Mouse (Mus musculus) CD4-positive, CD25-positive, alpha-beta regulatory T cell, adult 2 months (primary cell): Measurements from ENCODE around the gene Card11.

Source experiments
- DNase-seq: peaks from one replicate; pipeline ENCODE4 v3.0.0-alpha.2; 2012; ENCODE audit warnings: low read depth, low spot score

Card11 gene

GRCm38 (mm10) chr5:141000349-141000748 is at the start of gene Card11:
Gene Card11 (minus strand): TSS chr5:141000582.
- peak; percentile 74 for DNase-seq

DNA sequence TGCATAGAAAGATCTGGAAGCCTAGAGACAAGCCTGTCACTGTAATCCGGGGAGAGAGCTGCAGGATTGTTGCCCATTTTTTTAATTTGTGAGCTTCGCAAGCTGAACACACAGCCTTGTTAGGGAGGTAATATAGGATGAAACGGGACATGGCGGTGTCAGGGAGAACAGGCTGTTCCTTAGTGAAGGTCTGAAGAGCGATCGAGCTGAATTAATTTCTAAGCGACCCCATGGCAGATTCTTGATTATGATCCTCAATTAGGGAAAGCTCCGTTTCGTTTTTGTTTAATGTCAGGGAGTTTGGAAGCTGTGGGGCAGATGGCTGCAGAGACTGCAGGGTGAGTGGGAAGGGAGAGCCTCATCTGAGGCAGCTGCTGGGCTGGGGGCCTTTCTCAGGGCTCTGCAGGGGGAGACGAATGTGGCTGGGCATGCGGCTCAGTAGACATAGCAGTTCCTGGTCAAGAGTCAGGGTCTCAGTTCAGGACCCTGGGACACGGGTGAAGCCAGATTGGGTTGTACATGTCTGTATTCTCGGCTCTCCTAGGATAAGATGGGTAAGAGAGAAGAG is 47.4 kb upstream of the Card11 start:
- DNase-seq = no peak

- DNase-seq = peak; percentile 39
Measured at GRCm38 (mm10) chr5:141044976-141045375, 44.6 kb upstream of the Card11 start.

DNA sequence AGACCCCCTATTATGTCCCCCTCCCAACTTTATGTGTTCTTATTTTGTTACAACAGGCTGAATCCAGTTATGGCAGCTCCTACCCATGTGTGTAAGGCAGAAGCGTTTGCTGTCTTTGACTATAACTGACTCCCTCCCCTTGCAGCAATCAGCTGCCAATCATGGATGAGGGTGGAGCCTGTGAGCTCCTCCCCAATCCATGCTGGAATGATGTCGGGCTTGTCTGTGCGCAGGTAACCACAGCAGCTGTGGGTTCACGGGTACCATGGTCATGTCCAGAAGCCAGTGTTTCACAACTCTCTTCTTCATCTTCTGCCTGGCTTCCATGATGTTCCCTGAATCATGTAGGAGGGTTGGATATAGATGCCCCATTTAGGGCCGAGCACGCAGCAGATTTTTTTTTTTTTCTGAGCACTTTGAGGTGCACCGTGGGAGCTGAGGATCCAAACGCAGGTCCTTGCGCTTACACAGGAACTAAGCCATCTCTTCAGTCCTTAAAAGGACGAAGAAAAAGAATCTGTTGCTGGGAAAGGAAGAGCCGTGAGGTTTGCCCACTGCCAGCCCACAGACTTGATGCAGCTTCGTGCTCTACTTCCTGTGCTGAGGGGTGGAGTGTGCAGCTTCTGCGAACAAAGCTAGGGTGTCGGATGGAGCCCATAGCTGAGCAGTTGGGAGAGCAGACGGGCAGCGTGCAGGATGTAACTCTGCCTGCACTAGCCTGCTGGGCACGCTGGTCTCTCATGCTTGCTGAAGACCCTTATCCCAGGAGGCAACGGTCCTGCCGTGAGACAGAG is 43.5 kb upstream of the Card11 start:
- DNase-seq = peak; percentile 83

GRCm38 (mm10) chr5:141042406-141042805 is 42.0 kb upstream of the Card11 start:
- DNase-seq = no peak

DNA sequence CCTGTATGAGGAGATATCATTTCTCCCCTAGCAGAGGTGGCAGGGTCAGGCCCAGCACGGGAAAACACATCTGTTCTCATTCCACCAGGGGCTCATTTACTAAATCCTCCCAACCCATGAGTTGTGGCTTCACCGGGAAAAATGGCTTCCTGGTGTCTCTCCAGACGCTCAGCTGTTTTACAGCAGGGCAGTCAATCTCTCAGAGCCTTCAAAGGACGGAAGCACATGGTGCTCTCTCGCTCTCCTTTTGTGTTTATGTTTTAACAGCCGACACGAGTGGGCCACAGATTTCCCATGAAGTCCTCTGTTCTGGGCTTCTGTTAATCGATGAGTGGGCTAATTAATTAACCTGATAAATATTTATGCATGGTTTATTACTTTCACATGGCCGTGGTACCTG is 40.5 kb upstream of the Card11 start:
- DNase-seq = no peak

GRCm38 (mm10) chr5:141038342-141038741 is 38.0 kb upstream of the Card11 start:
- no peak for DNase-seq

DNA sequence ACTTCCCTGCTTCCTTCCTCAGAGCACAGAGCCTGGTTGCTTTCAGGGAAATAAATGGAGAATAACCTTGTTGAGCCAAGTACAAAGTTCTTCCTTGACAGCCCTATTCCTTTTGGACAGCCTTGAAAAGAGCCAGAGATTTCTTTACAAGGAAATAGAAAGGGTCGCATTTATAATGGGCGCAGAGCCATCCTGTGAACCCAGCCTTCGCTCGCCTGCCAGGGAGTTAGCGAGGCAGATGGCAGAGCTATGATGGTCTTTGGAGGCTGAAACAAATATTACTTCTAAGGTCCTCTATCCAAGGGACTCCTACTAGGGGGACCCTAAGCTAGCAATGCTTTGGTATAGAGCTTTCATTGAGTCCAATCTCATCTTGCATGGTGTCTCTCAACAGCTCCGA is 35.0 kb upstream of the Card11 start:
- no peak for DNase-seq

GRCm38 (mm10) chr5:141034301-141034700 is 33.9 kb upstream of the Card11 start:
- no peak for DNase-seq

DNA sequence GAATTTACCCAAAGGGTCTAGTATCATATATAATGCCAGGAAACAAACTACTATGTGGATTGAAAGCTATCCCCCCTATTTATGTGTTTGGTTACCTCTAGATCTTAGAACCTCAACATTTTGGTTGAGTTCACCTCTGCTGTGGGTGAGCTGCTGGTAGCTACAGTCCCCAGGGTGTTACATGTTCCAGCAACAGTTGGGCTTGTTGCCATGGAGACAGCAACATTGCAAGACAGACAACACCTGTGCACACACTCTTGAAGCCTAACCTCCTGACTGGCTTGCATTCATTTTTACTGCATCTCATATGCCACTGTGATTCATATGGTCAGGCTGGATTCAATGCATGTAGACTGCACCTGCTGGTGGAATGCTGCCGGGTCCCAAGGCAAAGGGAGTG is 32.6 kb upstream of the Card11 start:
- peak; percentile 33 for DNase-seq

GRCm38 (mm10) chr5:141029364-141029763 is 29.0 kb upstream of the Card11 start:
- DNase-seq = no peak

DNA sequence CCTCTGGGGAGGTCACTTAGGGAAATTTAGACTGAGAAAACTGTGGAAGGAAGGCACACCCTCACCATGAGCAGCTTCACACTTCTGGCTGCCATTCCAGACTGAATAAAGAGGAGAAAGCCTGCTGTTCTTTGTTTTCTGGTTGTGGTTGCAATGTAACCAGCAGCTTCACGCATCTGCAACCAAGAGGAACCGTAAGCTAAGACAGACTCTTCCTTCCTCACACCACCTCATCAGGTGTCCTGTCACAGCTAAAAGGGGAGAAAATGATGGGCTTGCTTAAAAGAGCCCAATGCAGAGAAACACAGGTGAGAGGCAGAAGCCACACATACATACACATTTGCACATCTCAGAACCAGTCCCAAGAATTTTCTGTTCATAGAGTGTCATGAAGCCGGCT is 25.3 kb upstream of the Card11 start:
- no peak for DNase-seq

GRCm38 (mm10) chr5:141024435-141024834 is 24.1 kb upstream of the Card11 start:
- peak; percentile 82 for DNase-seq

DNA sequence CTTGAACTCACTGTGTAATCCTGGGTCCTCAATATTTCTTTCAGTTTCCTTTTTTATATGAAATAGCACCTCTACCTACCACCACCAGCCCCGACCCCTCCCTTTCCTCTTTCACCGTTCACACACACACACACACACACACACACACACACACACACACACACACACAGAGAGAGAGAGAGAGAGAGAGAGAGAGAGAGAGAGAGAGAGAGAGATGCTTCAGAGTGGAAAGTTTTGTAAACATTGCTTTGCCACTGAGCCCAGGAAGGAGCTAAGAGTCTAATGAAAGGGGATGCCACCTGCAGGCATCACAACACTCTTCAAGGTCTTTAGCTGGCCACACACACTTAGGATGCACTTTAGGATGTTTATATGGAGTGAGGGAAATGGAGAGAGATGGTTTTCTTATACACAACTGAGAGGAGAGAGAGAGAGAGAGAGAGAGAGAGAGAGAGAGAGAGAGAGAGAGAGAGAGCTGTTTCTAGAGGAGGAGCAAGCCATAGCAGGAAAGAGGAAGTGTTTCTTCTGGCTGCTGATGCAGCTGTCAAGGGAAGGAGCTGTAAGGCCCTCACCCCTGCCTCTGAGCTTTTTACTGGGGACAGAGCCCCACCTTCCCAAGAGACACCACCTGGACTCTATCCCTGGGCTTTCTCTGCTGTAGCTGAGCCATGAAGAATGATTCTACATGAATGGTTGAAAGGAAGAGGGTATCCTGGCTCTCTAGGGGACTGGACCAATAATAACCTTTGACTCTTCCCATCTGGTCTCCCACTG is 17.7 kb upstream of the Card11 start:
- peak; percentile 74 for DNase-seq

- DNase-seq = no peak
Measured at GRCm38 (mm10) chr5:141016082-141016481, 15.7 kb upstream of the Card11 start.

DNA sequence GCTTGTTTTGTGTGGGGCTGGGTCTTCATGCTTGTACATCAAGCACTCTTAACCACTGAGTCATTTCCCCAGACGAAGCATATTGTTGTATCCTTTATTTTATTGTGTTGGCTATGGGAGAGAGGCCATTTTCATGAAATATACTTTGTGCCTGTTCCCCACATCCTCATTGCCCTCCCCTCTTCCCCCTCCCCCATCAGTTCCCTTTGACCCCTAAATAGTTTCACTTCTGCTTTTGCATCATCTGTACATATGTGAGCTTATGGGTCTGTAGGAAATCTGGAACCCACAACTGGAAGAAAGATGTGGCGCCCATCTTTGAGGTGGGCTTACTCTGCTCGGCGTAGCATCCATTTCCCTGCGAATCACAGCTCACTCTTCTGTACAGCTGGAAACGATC is 13.8 kb upstream of the Card11 start:
- DNase-seq = peak; percentile 16

DNA sequence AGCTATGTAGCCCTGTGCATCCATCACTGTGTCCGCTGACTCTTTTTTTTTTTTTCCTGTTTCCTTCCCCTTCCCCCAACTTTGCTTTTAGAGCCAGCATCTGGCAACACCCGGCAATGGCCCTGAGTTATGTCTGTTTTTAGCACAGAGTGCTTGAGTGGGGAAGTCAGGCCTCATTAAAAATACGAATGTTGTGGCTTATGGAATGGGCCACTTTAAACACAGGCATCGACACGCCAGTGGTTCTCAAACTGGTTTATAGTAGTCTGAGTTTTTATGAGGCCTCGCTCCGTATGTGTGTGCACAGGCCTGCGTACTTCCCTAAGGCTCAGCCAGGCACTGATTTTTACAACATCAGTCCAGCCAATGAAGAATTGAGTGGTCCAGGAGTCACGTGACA is 13.1 kb upstream of the Card11 start:
- no peak for DNase-seq

DNA sequence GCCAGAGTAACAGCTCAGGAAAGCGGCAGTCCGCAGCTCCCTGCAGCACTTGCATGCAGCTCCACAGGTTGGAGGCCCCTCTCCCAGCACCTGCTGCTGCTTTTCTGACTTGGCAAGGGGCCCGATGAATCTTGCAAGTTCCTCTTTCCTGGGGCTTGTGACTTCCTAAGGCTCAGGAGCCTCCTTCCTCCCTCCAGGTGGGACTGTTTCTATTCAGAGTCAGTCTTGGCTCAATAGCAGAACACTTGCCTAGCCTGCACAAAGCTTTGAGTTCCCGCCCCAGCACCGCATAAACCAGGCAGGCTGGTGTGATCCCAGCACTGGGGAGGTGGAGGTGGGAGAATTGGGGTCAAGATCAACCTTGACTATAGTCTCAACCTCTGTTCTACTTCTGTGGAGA is 5.1 kb upstream of the Card11 start:
- DNase-seq = no peak

GRCm38 (mm10) chr5:141004078-141004763 is 3.8 kb upstream of the Card11 start:
- DNase-seq = peak; percentile 35

DNA sequence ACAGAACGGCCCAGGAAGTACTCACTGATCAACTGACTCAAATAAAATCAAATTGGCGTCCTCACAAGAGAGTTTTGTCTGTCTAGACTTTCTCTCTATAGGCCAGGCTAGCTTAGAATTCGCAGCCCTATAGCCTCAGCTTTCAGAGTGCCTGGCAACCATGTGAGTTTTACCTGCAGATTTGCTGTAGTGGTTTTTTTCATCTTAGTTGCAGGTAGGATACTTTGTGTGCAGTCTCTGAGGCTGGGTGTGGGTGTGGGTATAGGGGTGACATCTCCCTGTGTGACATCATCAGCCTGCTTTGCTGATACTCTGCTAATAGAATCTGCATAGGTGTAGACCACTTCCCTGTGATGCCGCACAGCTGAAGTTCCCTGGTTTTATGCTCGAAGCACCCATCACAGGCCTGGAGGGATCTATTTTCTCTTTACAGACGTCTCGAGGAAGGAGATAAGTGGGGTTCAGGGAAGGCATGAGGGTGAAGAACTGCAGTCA is 1.2 kb downstream of the Card11 start:
- DNase-seq = peak; percentile 52

DNA sequence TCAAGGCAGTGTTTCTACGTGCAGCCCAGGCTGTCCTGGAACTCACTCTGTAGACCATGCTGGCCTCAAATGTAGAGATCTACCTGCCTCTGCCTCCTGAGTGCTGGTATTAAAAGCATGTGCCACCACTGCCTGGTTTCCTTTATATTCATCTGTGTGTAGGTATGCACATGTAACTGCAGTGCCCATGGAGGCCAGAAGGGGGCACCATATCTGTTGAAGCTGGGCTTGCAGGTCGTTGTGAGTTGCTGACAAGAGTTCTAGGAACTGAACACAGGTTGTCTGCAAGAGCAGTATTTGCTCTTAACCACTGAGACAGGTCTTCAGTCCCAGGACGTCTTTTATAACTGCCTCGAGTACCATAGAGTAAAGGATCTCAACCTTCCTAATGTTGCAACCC is 2.6 kb downstream of the Card11 start:
- peak; percentile 72 for DNase-seq
